Mouse (Mus musculus): ENCODE data around the gene Adat2. TPM values are rescaled to one million over a fixed set of nuclear protein-coding genes. Genes with fewer than 3 reads are reported as not detected.
A peak's percentile ranks its signal among the peaks of the same experiment; 100 is the strongest.

Adat2 gene
- total and polyA plus RNA-seq, 2 experiments from 2014 or later, result 1.9 to 2.0 TPM

GRCm38 (mm10) chr10:13566393-13566792 lies 13.7 kb downstream of the Adat2 start:
- Histone ChIP-seq H3K4me1 (ENCODE audit: insufficient read depth, low read length) (no peaks in the 10 kb centered on the region), H3K36me3 (ENCODE audit: insufficient read depth, low read length) (no peaks in the 10 kb centered on the region), H3K9ac (replicated peaks; ENCODE audit: low read length, poor library complexity, severe bottlenecking) (no peak overlapping the region), H3K27me3 (ENCODE audit: insufficient read depth, low read length) (no peaks in the 10 kb centered on the region), H3K27ac (ENCODE audit: low read depth, low read length) (no peak overlapping the region), H3K4me3 (ENCODE audit: low read depth, low read length) (no peak overlapping the region), H3K9me3 (ENCODE audit: low read length) (no peaks in the 10 kb centered on the region), H3K4me2 (ENCODE audit: low read depth, low read length, poor library complexity, severe bottlenecking) (no peak overlapping the region)
- no peak for ATAC-seq (ENCODE audit: low FRiP score)
- WGBS, result 68% methylated on average over 13 of the region's 13 CpGs
- TF ChIP-seq CTCF (IDR thresholded peaks at IDR 0.05), result no peak
- DNase-seq (ENCODE audit: low spot score), result no peak

GRCm38 (mm10) chr10:13569818-13570217 lies 17.1 kb downstream of the Adat2 start:
- ATAC-seq (ENCODE audit: low FRiP score), result no peak
- no peaks in the 10 kb centered on the region for H3K9me3 ChIP-seq (ENCODE audit: low read length)
- WGBS, result 20% methylated on average over 7 of the region's 7 CpGs
- DNase-seq (ENCODE audit: low spot score), result peak; percentile 53
- no peak overlapping the region for H3K27ac ChIP-seq (ENCODE audit: low read depth, low read length)
- no peak overlapping the region for H3K4me2 ChIP-seq (ENCODE audit: low read depth, low read length, poor library complexity, severe bottlenecking)
- H3K27me3 ChIP-seq (ENCODE audit: insufficient read depth, low read length), result 0 out of 2 replicates have a peak, but pooled peaks cover 5% of the 10 kb centered on the region
- no peaks in the 10 kb centered on the region for H3K36me3 ChIP-seq (ENCODE audit: insufficient read depth, low read length)
- no peaks in the 10 kb centered on the region for H3K4me1 ChIP-seq (ENCODE audit: insufficient read depth, low read length)
- no peak for TF ChIP-seq CTCF (IDR thresholded peaks at IDR 0.05)
- H3K4me3 ChIP-seq (ENCODE audit: low read depth, low read length), result no peak overlapping the region
- no peak overlapping the region for H3K9ac ChIP-seq (replicated peaks; ENCODE audit: low read length, poor library complexity, severe bottlenecking)

GRCm38 (mm10) chr10:13570697-13571538 lies 18.2 kb downstream of the Adat2 start:
- Histone ChIP-seq H3K27ac (ENCODE audit: low read depth, low read length) (no peak overlapping the region), H3K4me2 (ENCODE audit: low read depth, low read length, poor library complexity, severe bottlenecking) (no peak overlapping the region), H3K4me1 (ENCODE audit: insufficient read depth, low read length) (no peaks in the 10 kb centered on the region), H3K9ac (replicated peaks; ENCODE audit: low read length, poor library complexity, severe bottlenecking) (no peak overlapping the region), H3K4me3 (ENCODE audit: low read depth, low read length) (no peak overlapping the region), H3K27me3 (ENCODE audit: insufficient read depth, low read length) (0 out of 2 replicates have a peak, but pooled peaks cover 5% of the 10 kb centered on the region), H3K36me3 (ENCODE audit: insufficient read depth, low read length) (no peaks in the 10 kb centered on the region), H3K9me3 (ENCODE audit: low read length) (no peaks in the 10 kb centered on the region)
- DNase-seq (ENCODE audit: low spot score) (peak; percentile 10), ATAC-seq (ENCODE audit: low FRiP score) (no peak)
- 41% methylated on average over 9 of the region's 9 CpGs for WGBS
- TF ChIP-seq CTCF (IDR thresholded peaks at IDR 0.05), result no peak

- 45% methylated on average over 10 of the region's 10 CpGs for WGBS
- H3K27ac ChIP-seq (ENCODE audit: low read depth, low read length), result no peak overlapping the region
- H3K27me3 ChIP-seq (ENCODE audit: insufficient read depth, low read length), result 0 out of 2 replicates have a peak, but pooled peaks cover 5% of the 10 kb centered on the region
- DNase-seq (ENCODE audit: low spot score) (no peak), ATAC-seq (ENCODE audit: low FRiP score) (no peak)
- H3K36me3 ChIP-seq (ENCODE audit: insufficient read depth, low read length), result no peaks in the 10 kb centered on the region
- no peak overlapping the region for H3K4me3 ChIP-seq (ENCODE audit: low read depth, low read length)
- TF ChIP-seq CTCF (IDR thresholded peaks at IDR 0.05), result no peak
- no peaks in the 10 kb centered on the region for H3K4me1 ChIP-seq (ENCODE audit: insufficient read depth, low read length)
- no peak overlapping the region for H3K9ac ChIP-seq (replicated peaks; ENCODE audit: low read length, poor library complexity, severe bottlenecking)
- H3K4me2 ChIP-seq (ENCODE audit: low read depth, low read length, poor library complexity, severe bottlenecking), result no peak overlapping the region
- no peaks in the 10 kb centered on the region for H3K9me3 ChIP-seq (ENCODE audit: low read length)
Measured at GRCm38 (mm10) chr10:13572003-13572402, 19.3 kb downstream of the Adat2 start.

GRCm38 (mm10) chr10:13572410-13572809 lies 19.7 kb downstream of the Adat2 start:
- Histone ChIP-seq H3K4me2 (ENCODE audit: low read depth, low read length, poor library complexity, severe bottlenecking) (no peak overlapping the region), H3K27me3 (ENCODE audit: insufficient read depth, low read length) (0 out of 2 replicates have a peak, but pooled peaks cover 5% of the 10 kb centered on the region), H3K4me1 (ENCODE audit: insufficient read depth, low read length) (no peaks in the 10 kb centered on the region), H3K36me3 (ENCODE audit: insufficient read depth, low read length) (no peaks in the 10 kb centered on the region), H3K9ac (replicated peaks; ENCODE audit: low read length, poor library complexity, severe bottlenecking) (no peak overlapping the region), H3K27ac (ENCODE audit: low read depth, low read length) (no peak overlapping the region), H3K9me3 (ENCODE audit: low read length) (no peaks in the 10 kb centered on the region), H3K4me3 (ENCODE audit: low read depth, low read length) (no peak overlapping the region)
- no peak for ATAC-seq (ENCODE audit: low FRiP score)
- no peak for DNase-seq (ENCODE audit: low spot score)
- 81% methylated on average over 6 of the region's 6 CpGs for WGBS
- no peak for TF ChIP-seq CTCF (IDR thresholded peaks at IDR 0.05)

- Histone ChIP-seq H3K9me3 (ENCODE audit: low read length) (no peaks in the 10 kb centered on the region), H3K27ac (ENCODE audit: low read depth, low read length) (no peak overlapping the region), H3K4me3 (ENCODE audit: low read depth, low read length) (no peak overlapping the region), H3K9ac (replicated peaks; ENCODE audit: low read length, poor library complexity, severe bottlenecking) (no peak overlapping the region), H3K27me3 (ENCODE audit: insufficient read depth, low read length) (0 out of 2 replicates have a peak, but pooled peaks cover 5% of the 10 kb centered on the region), H3K4me1 (ENCODE audit: insufficient read depth, low read length) (no peaks in the 10 kb centered on the region), H3K4me2 (ENCODE audit: low read depth, low read length, poor library complexity, severe bottlenecking) (no peak overlapping the region), H3K36me3 (ENCODE audit: insufficient read depth, low read length) (no peaks in the 10 kb centered on the region)
- WGBS, result 70% methylated on average over 7 of the region's 7 CpGs
- TF ChIP-seq CTCF (IDR thresholded peaks at IDR 0.05), result no peak
- DNase-seq (ENCODE audit: low spot score) (no peak), ATAC-seq (ENCODE audit: low FRiP score) (no peak)
Measured at GRCm38 (mm10) chr10:13577123-13577522, 24.4 kb downstream of the Adat2 start.

Data from midbrain, postnatal 0 days (tissue).